In genomic region chr14:75903131-75903530, GRCm38 (mm10) we compare ENCODE assay signal across 27 mouse cellular contexts. TPM values are rescaled to one million over a fixed set of nuclear protein-coding genes. Genes with fewer than 3 reads are reported as not detected.
DNase-seq lines count a peak whose midpoint lies in the region; ATAC-seq and TF ChIP-seq lines count a peak whose summit lies in the region.
"Had no signal": no experiment of that assay in that cellular context is flagged by ENCODE, and none has a peak within 500 bp of the region (broad histone marks: within the 10 kb centered on the region; RNA-seq: fewer than 3 reads in every experiment).

No protein-coding gene starts in this region.

- TF ChIP-seq CTCF in gastrocnemius, adult 2 months (IDR thresholded peaks at IDR 0.05) = no peak

- intact Hi-C loops in gastrocnemius, adult 2 months (cut with DNase I) = no loop called here

- no peak overlapping the region for H3K9ac ChIP-seq in limb, embryonic 12.5 days (replicated peaks)
- no peak overlapping the region for H3K9ac ChIP-seq in hindbrain, embryonic 11.5 days (ENCODE audit: low read depth, low read length)
- H3K9ac ChIP-seq: embryonic facial prominence, embryonic 13.5 days; forebrain, embryonic 12.5 days; forebrain, embryonic 15.5 days; heart, embryonic 12.5 days; heart, embryonic 15.5 days; hindbrain, embryonic 12.5 days; hindbrain, embryonic 15.5 days had no signal

- peaks cover 28% of the 10 kb centered on the region for H3K4me1 ChIP-seq in limb, embryonic 12.5 days (replicated peaks)
- H3K4me1 ChIP-seq in limb, embryonic 10.5 days = peaks cover 23% of the 10 kb centered on the region
- 0 out of 2 replicates have a peak, but pooled peaks cover 3% of the 10 kb centered on the region for H3K4me1 ChIP-seq in hindbrain, embryonic 11.5 days (replicated peaks; ENCODE audit: control insufficient read depth, insufficient read depth, low read length)
- H3K4me1 ChIP-seq: heart, embryonic 15.5 days had no signal

- no peaks in the 10 kb centered on the region for H3K27me3 ChIP-seq in limb, embryonic 12.5 days
- no peaks in the 10 kb centered on the region for H3K27me3 ChIP-seq in limb, embryonic 10.5 days (ENCODE audit: low read depth, poor library complexity, severe bottlenecking)
- H3K27me3 ChIP-seq in hindbrain, embryonic 11.5 days (ENCODE audit: control insufficient read depth, insufficient read depth, low read length) = no peaks in the 10 kb centered on the region
- H3K27me3 ChIP-seq: embryonic facial prominence, embryonic 13.5 days; forebrain, embryonic 12.5 days; forebrain, embryonic 15.5 days; heart, embryonic 12.5 days; heart, embryonic 15.5 days; hindbrain, embryonic 12.5 days; hindbrain, embryonic 15.5 days had no signal

- no peak overlapping the region for H3K4me2 ChIP-seq in limb, embryonic 12.5 days
- no peak overlapping the region for H3K4me2 ChIP-seq in hindbrain, embryonic 11.5 days (replicated peaks; ENCODE audit: low read depth, low read length)
- H3K4me2 ChIP-seq: embryonic facial prominence, embryonic 13.5 days; forebrain, embryonic 12.5 days; forebrain, embryonic 15.5 days; heart, embryonic 12.5 days; heart, embryonic 15.5 days; hindbrain, embryonic 12.5 days; hindbrain, embryonic 15.5 days had no signal

- no peak for ATAC-seq in limb, embryonic 12.5 days (ENCODE audit: insufficient number of reproducible peaks, insufficient read depth, low FRiP score, low TSS enrichment, low read depth)
- ATAC-seq in hindbrain, embryonic 11.5 days (ENCODE audit: low FRiP score) = no peak
- ATAC-seq: activated CD4-positive, CD25-positive, alpha-beta regulatory T cell, adult 4 months; forebrain, embryonic 15.5 days had no signal

- peaks cover 21% of the 10 kb centered on the region for H3K36me3 ChIP-seq in limb, embryonic 12.5 days
- H3K36me3 ChIP-seq in limb, embryonic 10.5 days = peaks cover 36% of the 10 kb centered on the region
- H3K36me3 ChIP-seq in hindbrain, embryonic 11.5 days (ENCODE audit: control insufficient read depth, insufficient read depth, low read length) = 0 out of 2 replicates have a peak, but pooled peaks cover 2% of the 10 kb centered on the region

- WGBS in limb, embryonic 12.5 days = 89% methylated on average over 3 of the region's 3 CpGs
- 93% methylated on average over 3 of the region's 3 CpGs for WGBS in limb, embryonic 10.5 days
- 91% methylated on average over 3 of the region's 3 CpGs for WGBS in hindbrain, embryonic 11.5 days

- no peak overlapping the region for H3K4me3 ChIP-seq in gastrocnemius, adult 2 months
- H3K4me3 ChIP-seq in limb, embryonic 12.5 days (replicated peaks) = no peak overlapping the region
- no peak overlapping the region for H3K4me3 ChIP-seq in limb, embryonic 10.5 days
- H3K4me3 ChIP-seq in hindbrain, embryonic 11.5 days (ENCODE audit: low read depth, low read length) = no peak overlapping the region
- H3K4me3 ChIP-seq: embryonic facial prominence, embryonic 10.5 days; embryonic facial prominence, embryonic 13.5 days; erythroblast, embryonic 14.5 days; forebrain, embryonic 12.5 days; forebrain, embryonic 15.5 days; heart, embryonic 12.5 days; heart, embryonic 15.5 days; hindbrain, embryonic 12.5 days; hindbrain, embryonic 15.5 days had no signal

- DNase-seq in gastrocnemius, adult 2 months = no peak
- no peak for DNase-seq in gastrocnemius, adult 8-10 months (ENCODE audit: low spot score in 2 of 2)
- DNase-seq in limb, embryonic 10.5 days (ENCODE audit: low spot score) = no peak
- peak; percentile 34 for DNase-seq in lung, postnatal 25 days (ENCODE audit: low spot score)
- DNase-seq in hindbrain, embryonic 11.5 days (ENCODE audit: low spot score) = no peak
- DNase-seq: adrenal gland, adult 8-10 months; adrenal gland, postnatal 25 days; cerebellum, adult 11-12 months; cerebellum, adult 8-10 months; cerebellum, postnatal 10 days; cerebellum, postnatal 36 days; embryo, embryonic 11 days; gastrocnemius, postnatal 14 days; heart, postnatal 10 days; heart, postnatal 4 days had no signal

- H3K9me3 ChIP-seq in limb, embryonic 12.5 days = no peaks in the 10 kb centered on the region
- H3K9me3 ChIP-seq in limb, embryonic 10.5 days (replicated peaks) = no peaks in the 10 kb centered on the region
- no peaks in the 10 kb centered on the region for H3K9me3 ChIP-seq in hindbrain, embryonic 11.5 days (ENCODE audit: control insufficient read depth, low read length)
- H3K9me3 ChIP-seq: embryonic facial prominence, embryonic 10.5 days; embryonic facial prominence, embryonic 13.5 days; forebrain, embryonic 12.5 days; forebrain, embryonic 15.5 days; heart, embryonic 12.5 days; heart, embryonic 15.5 days; hindbrain, embryonic 15.5 days had no signal

- H3K27ac ChIP-seq in gastrocnemius, adult 2 months = peak overlapping the region; percentile 12; the same call in 1 of the 2 replicates
- 0 out of 2 replicates have a peak overlapping the region, but pooled peaks have one; percentile 78 for H3K27ac ChIP-seq in limb, embryonic 12.5 days
- no peak overlapping the region for H3K27ac ChIP-seq in limb, embryonic 10.5 days
- no peak overlapping the region for H3K27ac ChIP-seq in hindbrain, embryonic 11.5 days (ENCODE audit: low read depth, low read length)
- H3K27ac ChIP-seq: embryonic facial prominence, embryonic 10.5 days; forebrain, embryonic 12.5 days; forebrain, embryonic 15.5 days; heart, embryonic 15.5 days; hindbrain, embryonic 15.5 days had no signal

RNA-seq across cellular contexts. Expression of gene Kctd4, which starts 51.7 kb away (rescaled TPM):
- not detected for total RNA-seq in gastrocnemius, adult 2 months (2021)
- not detected for total RNA-seq in gastrocnemius, adult 8-10 months (2022)
- polyA plus RNA-seq in limb, embryonic 12.5 days (2016; fragmentation: Nextera tagmentation; extraction: Ambion mirVana) = 1.1 and 1.2 TPM in 2 replicates
- 0.63 and 0.65 TPM in 2 replicates for polyA plus RNA-seq in limb, embryonic 10.5 days (2016; fragmentation: Nextera tagmentation; extraction: Ambion mirVana)
- polyA plus RNA-seq in hindbrain, embryonic 11.5 days (2014; fragmentation: Nextera tagmentation; extraction: Ambion mirVana) = 0.61 and 1.4 TPM in 2 replicates
- total RNA-seq: adrenal gland, postnatal 25 days; gastrocnemius, postnatal 14 days; heart, adult 18-20 months; heart, postnatal 10 days; heart, postnatal 4 days had no signal
- polyA plus RNA-seq: erythroblast, embryonic 14.5 days had no signal

RNA-seq across cellular contexts. Expression of gene Tpt1, which starts 58.2 kb away (rescaled TPM):
- total RNA-seq in gastrocnemius, adult 2 months (2021) = 1,000 to 10,000 TPM; 3,630 to 4,350 TPM
- total RNA-seq in gastrocnemius, adult 8-10 months (2022) = 1,000 to 10,000 TPM; 3,387 to 4,149 (median 3,897) TPM
- polyA plus RNA-seq in limb, embryonic 12.5 days (2016; fragmentation: Nextera tagmentation; extraction: Ambion mirVana) = 994 and 1,047 TPM in 2 replicates
- polyA plus RNA-seq in limb, embryonic 10.5 days (2016; fragmentation: Nextera tagmentation; extraction: Ambion mirVana) = 830 and 926 TPM in 2 replicates
- 1,005 and 1,072 TPM in 2 replicates for polyA plus RNA-seq in hindbrain, embryonic 11.5 days (2014; fragmentation: Nextera tagmentation; extraction: Ambion mirVana)

Comparison
In these comparisons a context has a peak if more than half of its experiments do, and no peak if none do; other contexts are left out.
1. H3K27ac ChIP-seq: peak in gastrocnemius, adult 2 months (single experiment) and limb, embryonic 12.5 days (single experiment); none in limb, embryonic 10.5 days (single experiment) and hindbrain, embryonic 11.5 days (single experiment).